Mouse (Mus musculus) Patski (cell line): ENCODE data around the gene Mpped2. TPM values are rescaled to one million over a fixed set of nuclear protein-coding genes. Genes with fewer than 3 reads are reported as not detected.

ENCODE experiments used
- ATAC-seq: fragments of 100-300 bp; one replicate; pipeline ENCODE4 v1.8.0; 2021
- CTCF ChIA-PET: fragments of 350-600 bp; sonication (Branson Sonifier 250); formaldehyde crosslinking; loops from one replicate; lab custom pipeline; 2022; ENCODE audit warnings: inconsistent platforms; lab: Charles Lee
- POLR2A ChIA-PET: fragments of 350-600 bp; sonication (Branson Sonifier 250); formaldehyde crosslinking; loops from one replicate; lab custom pipeline; 2022; ENCODE audit warnings: antibody characterized with exemption, inconsistent platforms; lab: Charles Lee
- DNase-seq: peaks from one replicate; pipeline ENCODE4 v3.0.0-alpha.2; 2011; ENCODE audit warnings: low read depth, low spot score
- H3K27me3 ChIP-seq: fragments of 371-371 bp; one replicate; pipeline ENCODE4 v1.5.1; 2021
- CTCF ChIP-seq: fragments of 100-300 bp; IDR thresholded peaks from one replicate; pipeline ENCODE4 v1.5.1; 2021
- in situ Hi-C: fragments of 300-500 bp; cut with MboI; formaldehyde crosslinking; loops from 3 replicates; pipeline ENCODE4 v1.11.1; 2018; ENCODE audit warnings: low pct_unique_long_range_greater_than_20kb, mixed read lengths
- polyA plus RNA-seq: library from polyadenylated mRNA; unstranded; gene quantifications from one replicate; pipeline ENCODE4 v1.2.3, GENCODE M21; 2021

Gene Mpped2
- polyA plus RNA-seq, 1 experiment from 2014 or later = 4.6 TPM

GRCm38 (mm10) chr2:106883390-106883789 lies 190.3 kb downstream of the Mpped2 start:
- ChIA-PET POLR2A (no interaction called here), CTCF (no interaction called here)
- no peak for ATAC-seq
- H3K27me3 ChIP-seq = no peaks in the 10 kb centered on the region
- no peak for TF ChIP-seq CTCF
- in situ Hi-C loops = no loop called here
- no peak for DNase-seq

GRCm38 (mm10) chr2:106888174-106888573 lies 195.1 kb downstream of the Mpped2 start:
- no peaks in the 10 kb centered on the region for H3K27me3 ChIP-seq
- no peak for ATAC-seq
- CTCF ChIA-PET = no interaction called here
- POLR2A ChIA-PET = no interaction called here
- in situ Hi-C loops = no loop called here
- no peak for DNase-seq
- TF ChIP-seq CTCF = no peak

- TF ChIP-seq CTCF = no peak
- CTCF ChIA-PET = no interaction called here
- DNase-seq (no peak), ATAC-seq (no peak)
- in situ Hi-C loops = no loop called here
- peaks cover 3% of the 10 kb centered on the region for H3K27me3 ChIP-seq
- POLR2A ChIA-PET = no interaction called here
Measured at GRCm38 (mm10) chr2:106889297-106890000, 196.4 kb downstream of the Mpped2 start.

GRCm38 (mm10) chr2:106893376-106893775 lies 200.3 kb downstream of the Mpped2 start:
- ATAC-seq (no peak), DNase-seq (no peak)
- in situ Hi-C loops = no loop called here
- no peak for TF ChIP-seq CTCF
- H3K27me3 ChIP-seq = peaks cover 6% of the 10 kb centered on the region
- POLR2A ChIA-PET = no interaction called here
- CTCF ChIA-PET = no interaction called here

GRCm38 (mm10) chr2:106895326-106896023 lies 202.4 kb downstream of the Mpped2 start:
- ATAC-seq (no peak), DNase-seq (no peak)
- ChIA-PET POLR2A (no interaction called here), CTCF (no interaction called here)
- in situ Hi-C loops = no loop called here
- TF ChIP-seq CTCF = no peak
- peaks cover 6% of the 10 kb centered on the region for H3K27me3 ChIP-seq

- POLR2A ChIA-PET = no interaction called here
- in situ Hi-C loops = no loop called here
- ATAC-seq = no peak
- peaks cover 6% of the 10 kb centered on the region for H3K27me3 ChIP-seq
- no peak for DNase-seq
- CTCF ChIA-PET = no interaction called here
- TF ChIP-seq CTCF = no peak
Measured at GRCm38 (mm10) chr2:106896024-106896384, 202.9 kb downstream of the Mpped2 start.

GRCm38 (mm10) chr2:106911951-106912480 lies 218.9 kb downstream of the Mpped2 start:
- DNase-seq (no peak), ATAC-seq (no peak)
- ChIA-PET POLR2A (no interaction called here), CTCF (no interaction called here)
- peaks cover 13% of the 10 kb centered on the region for H3K27me3 ChIP-seq
- in situ Hi-C loops = no loop called here
- no peak for TF ChIP-seq CTCF
